Mouse (Mus musculus): ENCODE measurements at regions not wholly inside any gene's neighbourhood (a gene's known extent, or its start where the extent isn't known, plus 50 kb on each side); places are given as distances from the start of the nearest gene placed in this dataset.
"Not testable (repeated sequence)": the region's sequence is repeated elsewhere in the genome, so short reads cannot be mapped to it uniquely, and the experiment has no call there.

GRCm38 (mm10) chr11:40540229-40540628 lies 154.8 kb downstream of the Mat2b start:
- Histone ChIP-seq H3K9ac (ENCODE audit: low read length) (no peak overlapping the region), H3K9me3 (replicated peaks; ENCODE audit: control insufficient read depth, low read length) (no peaks in the 10 kb centered on the region), H3K36me3 (ENCODE audit: control insufficient read depth, insufficient read depth, low read length) (no peaks in the 10 kb centered on the region), H3K27me3 (ENCODE audit: control insufficient read depth, insufficient read depth, low read length) (no peaks in the 10 kb centered on the region), H3K4me1 (ENCODE audit: control insufficient read depth, insufficient read depth, low read length) (no peaks in the 10 kb centered on the region), H3K4me2 (ENCODE audit: low read depth, low read length) (no peak overlapping the region), H3K27ac (ENCODE audit: low read length) (no peak overlapping the region), H3K4me3 (replicated peaks; ENCODE audit: low read length) (no peak overlapping the region)
- no peak for ATAC-seq (ENCODE audit: insufficient read depth, low FRiP score)
- WGBS: 44% methylated on average over 3 of the region's 3 CpGs

- WGBS: 74% methylated on average over 11 of the region's 11 CpGs
- Histone ChIP-seq H3K9me3 (replicated peaks; ENCODE audit: control insufficient read depth, low read length) (no peaks in the 10 kb centered on the region), H3K36me3 (ENCODE audit: control insufficient read depth, insufficient read depth, low read length) (no peaks in the 10 kb centered on the region), H3K27ac (ENCODE audit: low read length) (no peak overlapping the region), H3K4me1 (ENCODE audit: control insufficient read depth, insufficient read depth, low read length) (no peaks in the 10 kb centered on the region), H3K9ac (ENCODE audit: low read length) (no peak overlapping the region), H3K4me3 (replicated peaks; ENCODE audit: low read length) (no peak overlapping the region), H3K4me2 (ENCODE audit: low read depth, low read length) (no peak overlapping the region), H3K27me3 (ENCODE audit: control insufficient read depth, insufficient read depth, low read length) (no peaks in the 10 kb centered on the region)
- no peak for ATAC-seq (ENCODE audit: insufficient read depth, low FRiP score)
Observed at GRCm38 (mm10) chr11:40539776-40540175, 155.2 kb downstream of the Mat2b start.

GRCm38 (mm10) chr11:40536236-40536765 lies 158.7 kb downstream of the Mat2b start:
- ATAC-seq (ENCODE audit: insufficient read depth, low FRiP score): no peak
- no peak overlapping the region for H3K9ac ChIP-seq (ENCODE audit: low read length)
- WGBS: 79% methylated on average over 14 of the region's 14 CpGs

GRCm38 (mm10) chr11:40510325-40511239 lies 184.4 kb downstream of the Mat2b start:
- no peaks in the 10 kb centered on the region for H3K9me3 ChIP-seq (replicated peaks; ENCODE audit: control insufficient read depth, low read length)
- H3K27ac ChIP-seq (ENCODE audit: low read length): no peak overlapping the region
- ATAC-seq (ENCODE audit: insufficient read depth, low FRiP score): no peak
- WGBS: 51% methylated on average over 10 of the region's 10 CpGs
- no peak overlapping the region for H3K4me3 ChIP-seq (replicated peaks; ENCODE audit: low read length)
- H3K27me3 ChIP-seq (ENCODE audit: control insufficient read depth, insufficient read depth, low read length): no peaks in the 10 kb centered on the region
- no peaks in the 10 kb centered on the region for H3K4me1 ChIP-seq (ENCODE audit: control insufficient read depth, insufficient read depth, low read length)
- no peaks in the 10 kb centered on the region for H3K36me3 ChIP-seq (ENCODE audit: control insufficient read depth, insufficient read depth, low read length)
- H3K4me2 ChIP-seq (ENCODE audit: low read depth, low read length): no peak overlapping the region
- no peak overlapping the region for H3K9ac ChIP-seq (ENCODE audit: low read length)

More at GRCm38 (mm10) chr11:40536236-40536765, 158.7 kb downstream of the Mat2b start:
- no peak overlapping the region for H3K27ac ChIP-seq (ENCODE audit: low read length)
- H3K9me3 ChIP-seq (replicated peaks; ENCODE audit: control insufficient read depth, low read length): no peaks in the 10 kb centered on the region
- H3K4me3 ChIP-seq (replicated peaks; ENCODE audit: low read length): no peak overlapping the region
- no peak overlapping the region for H3K4me2 ChIP-seq (ENCODE audit: low read depth, low read length)
- no peaks in the 10 kb centered on the region for H3K36me3 ChIP-seq (ENCODE audit: control insufficient read depth, insufficient read depth, low read length)
- no peaks in the 10 kb centered on the region for H3K4me1 ChIP-seq (ENCODE audit: control insufficient read depth, insufficient read depth, low read length)
- H3K27me3 ChIP-seq (ENCODE audit: control insufficient read depth, insufficient read depth, low read length): no peaks in the 10 kb centered on the region

- H3K4me2 ChIP-seq (ENCODE audit: low read depth, low read length): no peak overlapping the region
- H3K9ac ChIP-seq (ENCODE audit: low read length): no peak overlapping the region
- ATAC-seq (ENCODE audit: insufficient read depth, low FRiP score): no peak
- no peaks in the 10 kb centered on the region for H3K36me3 ChIP-seq (ENCODE audit: control insufficient read depth, insufficient read depth, low read length)
- no peaks in the 10 kb centered on the region for H3K27me3 ChIP-seq (ENCODE audit: control insufficient read depth, insufficient read depth, low read length)
- 23% methylated on average over 6 of the region's 6 CpGs for WGBS
- no peaks in the 10 kb centered on the region for H3K4me1 ChIP-seq (ENCODE audit: control insufficient read depth, insufficient read depth, low read length)
- no peak overlapping the region for H3K27ac ChIP-seq (ENCODE audit: low read length)
- H3K9me3 ChIP-seq (replicated peaks; ENCODE audit: control insufficient read depth, low read length): no peaks in the 10 kb centered on the region
- no peak overlapping the region for H3K4me3 ChIP-seq (replicated peaks; ENCODE audit: low read length)
Observed at GRCm38 (mm10) chr11:40491599-40491998, 203.4 kb downstream of the Mat2b start.

GRCm38 (mm10) chr11:40478171-40478570 lies 216.8 kb downstream of the Mat2b start:
- H3K4me3 ChIP-seq (replicated peaks; ENCODE audit: low read length); H3K9ac ChIP-seq (ENCODE audit: low read length); H3K9me3 ChIP-seq (replicated peaks; ENCODE audit: control insufficient read depth, low read length); ATAC-seq (ENCODE audit: insufficient read depth, low FRiP score); H3K4me1 ChIP-seq (ENCODE audit: control insufficient read depth, insufficient read depth, low read length); H3K27me3 ChIP-seq (ENCODE audit: control insufficient read depth, insufficient read depth, low read length); H3K4me2 ChIP-seq (ENCODE audit: low read depth, low read length); H3K27ac ChIP-seq (ENCODE audit: low read length); H3K36me3 ChIP-seq (ENCODE audit: control insufficient read depth, insufficient read depth, low read length): not testable (repeated sequence)
- 42% methylated on average over 6 of the region's 6 CpGs for whole genome bisulfite sequencing

GRCm38 (mm10) chr11:40477294-40477693 lies 217.7 kb downstream of the Mat2b start:
- no peak overlapping the region for H3K27ac ChIP-seq (ENCODE audit: low read length)
- no peaks in the 10 kb centered on the region for H3K9me3 ChIP-seq (replicated peaks; ENCODE audit: control insufficient read depth, low read length)
- ATAC-seq (ENCODE audit: insufficient read depth, low FRiP score): no peak
- no peak overlapping the region for H3K4me3 ChIP-seq (replicated peaks; ENCODE audit: low read length)
- H3K36me3 ChIP-seq (ENCODE audit: control insufficient read depth, insufficient read depth, low read length): no peaks in the 10 kb centered on the region
- H3K27me3 ChIP-seq (ENCODE audit: control insufficient read depth, insufficient read depth, low read length): no peaks in the 10 kb centered on the region
- no peak overlapping the region for H3K9ac ChIP-seq (ENCODE audit: low read length)
- no peaks in the 10 kb centered on the region for H3K4me1 ChIP-seq (ENCODE audit: control insufficient read depth, insufficient read depth, low read length)
- H3K4me2 ChIP-seq (ENCODE audit: low read depth, low read length): no peak overlapping the region
- 41% methylated on average over 7 of the region's 7 CpGs for WGBS

GRCm38 (mm10) chr11:40469080-40469705 lies 225.8 kb downstream of the Mat2b start:
- H3K36me3 ChIP-seq (ENCODE audit: control insufficient read depth, insufficient read depth, low read length): no peaks in the 10 kb centered on the region
- H3K4me1 ChIP-seq (ENCODE audit: control insufficient read depth, insufficient read depth, low read length): no peaks in the 10 kb centered on the region
- H3K9ac ChIP-seq (ENCODE audit: low read length): no peak overlapping the region
- H3K27ac ChIP-seq (ENCODE audit: low read length): no peak overlapping the region
- ATAC-seq (ENCODE audit: insufficient read depth, low FRiP score): no peak
- H3K4me2 ChIP-seq (ENCODE audit: low read depth, low read length): no peak overlapping the region
- H3K9me3 ChIP-seq (replicated peaks; ENCODE audit: control insufficient read depth, low read length): no peaks in the 10 kb centered on the region
- H3K27me3 ChIP-seq (ENCODE audit: control insufficient read depth, insufficient read depth, low read length): no peaks in the 10 kb centered on the region
- WGBS: 22% methylated on average over 6 of the region's 6 CpGs
- no peak overlapping the region for H3K4me3 ChIP-seq (replicated peaks; ENCODE audit: low read length)

GRCm38 (mm10) chr11:40456571-40456970 lies 238.4 kb downstream of the Mat2b start:
- ATAC-seq (ENCODE audit: insufficient read depth, low FRiP score): no peak
- Histone ChIP-seq H3K9me3 (replicated peaks; ENCODE audit: control insufficient read depth, low read length) (no peaks in the 10 kb centered on the region), H3K4me2 (ENCODE audit: low read depth, low read length) (no peak overlapping the region), H3K4me1 (ENCODE audit: control insufficient read depth, insufficient read depth, low read length) (no peaks in the 10 kb centered on the region), H3K27ac (ENCODE audit: low read length) (no peak overlapping the region), H3K36me3 (ENCODE audit: control insufficient read depth, insufficient read depth, low read length) (no peaks in the 10 kb centered on the region), H3K27me3 (ENCODE audit: control insufficient read depth, insufficient read depth, low read length) (no peaks in the 10 kb centered on the region), H3K9ac (ENCODE audit: low read length) (no peak overlapping the region), H3K4me3 (replicated peaks; ENCODE audit: low read length) (no peak overlapping the region)
- 73% methylated on average over 6 of the region's 6 CpGs for WGBS
